Mouse (Mus musculus) thymus, adult 2 months (tissue): ENCODE measurements at regions not wholly inside any gene's neighbourhood (a gene's known extent, or its start where the extent isn't known, plus 50 kb on each side); places are given as distances from the start of the nearest gene placed in this dataset.

Source experiments
- DNase-seq: peaks from one replicate; pipeline ENCODE4 v3.0.0; 2021
- H3K27ac ChIP-seq: fragments of 200-500 bp; 2 replicates; pipeline ENCODE4 v1.5.1; 2012; ENCODE audit warnings: low read length, control low read depth; ENCODE audit not compliant: control insufficient read depth, insufficient read depth
- H3K27me3 ChIP-seq: fragments of 200-500 bp; 2 replicates; pipeline ENCODE4 v1.6.1; 2012; ENCODE audit warnings: mild to moderate bottlenecking, low read length, moderate library complexity, mixed read lengths; ENCODE audit not compliant: control insufficient read depth, insufficient read depth
- H3K36me3 ChIP-seq: fragments of 200-500 bp; 2 replicates; pipeline ENCODE4 v1.6.1; 2012; ENCODE audit warnings: mild to moderate bottlenecking, low read length, moderate library complexity; ENCODE audit not compliant: control insufficient read depth, insufficient read depth
- H3K4me1 ChIP-seq: fragments of 200-500 bp; replicated peaks from 2 replicates; pipeline ENCODE4 v1.6.1; 2012; ENCODE audit warnings: low read length; ENCODE audit not compliant: control insufficient read depth, insufficient read depth
- H3K4me3 ChIP-seq: fragments of 200-500 bp; 2 replicates; pipeline ENCODE4 v1.5.1; 2012; ENCODE audit warnings: mild to moderate bottlenecking, low read length, control low read depth, moderate library complexity; ENCODE audit not compliant: control insufficient read depth, insufficient read depth
- CTCF ChIP-seq: fragments of 200-500 bp; IDR thresholded peaks from 2 replicates; pipeline ENCODE4 v1.5.1; 2012; ENCODE audit warnings: mild to moderate bottlenecking, control low read depth, low read length, moderate library complexity, borderline replicate concordance; ENCODE audit not compliant: control insufficient read depth, poor library complexity, insufficient read depth; ENCODE audit errors: extremely low read depth
- POLR2A ChIP-seq: fragments of 200-500 bp; IDR thresholded peaks from 2 replicates; pipeline ENCODE4 v1.6.1; 2012; ENCODE audit warnings: mild to moderate bottlenecking, low read length, control low read depth, moderate library complexity; ENCODE audit not compliant: control insufficient read depth, poor library complexity, insufficient read depth; ENCODE audit errors: extremely low read depth
- WGBS: fragments of 180-500 bp; shearing (Covaris S2); methylation state at CpG from one replicate; pipeline ENCODE4 v1.1.7; 2018; 5-methylcytosine and 5-hydroxymethylcytosine counted together

GRCm38 (mm10) chr4:142991401-142991800, 221.4 kb downstream of the Prdm2 start:
- no peak overlapping the region for H3K4me3 ChIP-seq
- H3K36me3 ChIP-seq: no peaks in the 10 kb centered on the region
- H3K27ac ChIP-seq: no peak overlapping the region
- 34% methylated on average over 4 of the region's 4 CpGs for WGBS
- DNase-seq: no peak
- H3K4me1 ChIP-seq: no peaks in the 10 kb centered on the region
- TF ChIP-seq CTCF: no peak
- no peak for TF ChIP-seq POLR2A
- no peaks in the 10 kb centered on the region for H3K27me3 ChIP-seq

- no peak for DNase-seq
- H3K4me1 ChIP-seq: no peaks in the 10 kb centered on the region
- no peaks in the 10 kb centered on the region for H3K36me3 ChIP-seq
- H3K27ac ChIP-seq: no peak overlapping the region
- H3K4me3 ChIP-seq: no peak overlapping the region
- H3K27me3 ChIP-seq: no peaks in the 10 kb centered on the region
- WGBS: 30% methylated on average over 8 of the region's 8 CpGs
- TF ChIP-seq POLR2A (no peak), CTCF (no peak)
Observed at GRCm38 (mm10) chr4:142989175-142989574, 223.6 kb downstream of the Prdm2 start.

- no peaks in the 10 kb centered on the region for H3K4me1 ChIP-seq
- no peak overlapping the region for H3K4me3 ChIP-seq
- H3K27ac ChIP-seq: no peak overlapping the region
- no peaks in the 10 kb centered on the region for H3K36me3 ChIP-seq
- DNase-seq: no peak
- TF ChIP-seq CTCF (no peak), POLR2A (no peak)
- no peaks in the 10 kb centered on the region for H3K27me3 ChIP-seq
- 78% methylated on average over 6 of the region's 6 CpGs for WGBS
Observed at GRCm38 (mm10) chr4:142983295-142983624, 229.5 kb downstream of the Prdm2 start.

GRCm38 (mm10) chr4:142982585-142983294, 230.1 kb downstream of the Prdm2 start:
- TF ChIP-seq CTCF: no peak
- no peak for TF ChIP-seq POLR2A
- H3K27ac ChIP-seq: no peak overlapping the region
- H3K4me1 ChIP-seq: no peaks in the 10 kb centered on the region
- no peaks in the 10 kb centered on the region for H3K36me3 ChIP-seq
- H3K27me3 ChIP-seq: no peaks in the 10 kb centered on the region
- DNase-seq: no peak
- no peak overlapping the region for H3K4me3 ChIP-seq
- WGBS: 81% methylated on average over 8 of the region's 8 CpGs

- TF ChIP-seq CTCF: no peak
- TF ChIP-seq POLR2A: no peak
- 23% methylated on average over 11 of the region's 11 CpGs for WGBS
- H3K36me3 ChIP-seq: no peaks in the 10 kb centered on the region
Observed at GRCm38 (mm10) chr4:142975620-142976019, 237.2 kb downstream of the Prdm2 start.

GRCm38 (mm10) chr4:142970040-142970439, 242.8 kb downstream of the Prdm2 start:
- Histone ChIP-seq H3K4me1 (no peaks in the 10 kb centered on the region), H3K27me3 (no peaks in the 10 kb centered on the region), H3K27ac (no peak overlapping the region), H3K36me3 (no peaks in the 10 kb centered on the region), H3K4me3 (no peak overlapping the region)
- WGBS: 89% methylated on average over 4 of the region's 4 CpGs
- no peak for DNase-seq
- TF ChIP-seq CTCF (no peak), POLR2A (no peak)

More at GRCm38 (mm10) chr4:142975620-142976019, 237.2 kb downstream of the Prdm2 start:
- no peaks in the 10 kb centered on the region for H3K27me3 ChIP-seq
- H3K4me3 ChIP-seq: no peak overlapping the region
- H3K27ac ChIP-seq: no peak overlapping the region
- no peak for DNase-seq
- no peaks in the 10 kb centered on the region for H3K4me1 ChIP-seq

- WGBS: 93% methylated on average over 2 of the region's 2 CpGs
- Histone ChIP-seq H3K27ac (no peak overlapping the region), H3K4me1 (no peaks in the 10 kb centered on the region), H3K27me3 (no peaks in the 10 kb centered on the region), H3K4me3 (no peak overlapping the region), H3K36me3 (no peaks in the 10 kb centered on the region)
- no peak for TF ChIP-seq CTCF
- TF ChIP-seq POLR2A: no peak
- no peak for DNase-seq
Observed at GRCm38 (mm10) chr4:142967604-142968003, 245.2 kb downstream of the Prdm2 start.
